Mouse (Mus musculus): ENCODE measurements around the gene Gm20390. TPM values are rescaled to one million over a fixed set of nuclear protein-coding genes. Genes with fewer than 3 reads are reported as not detected.

Gm20390 gene
- polyA plus RNA-seq (2015; fragmentation: Nextera tagmentation; extraction: Ambion mirVana): 348 and 383 TPM in 2 replicates

GRCm38 (mm10) chr11:93968005-93968847 lies at the start of gene Gm20390, which contains the start of gene Nme1:
TSS of gene Gm20390 (minus strand) at chr11:93968293.
TSS of gene Nme1 (minus strand) at chr11:93968521.
- peak; percentile 99 for DNase-seq (ENCODE audit: low spot score)

GRCm38 (mm10) chr11:94003346-94003745 lies 35.3 kb upstream of the Gm20390 start:
- no peak for DNase-seq (ENCODE audit: low spot score)

GRCm38 (mm10) chr11:93999276-93999675 lies 31.2 kb upstream of the Gm20390 start:
- no peak for DNase-seq (ENCODE audit: low spot score)

- DNase-seq (ENCODE audit: low spot score): peak; percentile 25
Measured at GRCm38 (mm10) chr11:93997141-93997775, 29.2 kb upstream of the Gm20390 start.

GRCm38 (mm10) chr11:93996306-93997140 lies 28.4 kb upstream of the Gm20390 start:
- DNase-seq (ENCODE audit: low spot score): peak; percentile 46

GRCm38 (mm10) chr11:93995720-93996305 lies 27.7 kb upstream of the Gm20390 start, which contains the start of gene Spag9:
TSS of gene Spag9 (plus strand) at chr11:93996091.
- DNase-seq (ENCODE audit: low spot score): peak; percentile 96

GRCm38 (mm10) chr11:93995111-93995719 lies 27.1 kb upstream of the Gm20390 start:
- peak; percentile 60 for DNase-seq (ENCODE audit: low spot score)

GRCm38 (mm10) chr11:93994531-93994930 lies 26.4 kb upstream of the Gm20390 start:
- no peak for DNase-seq (ENCODE audit: low spot score)

- no peak for DNase-seq (ENCODE audit: low spot score)
Measured at GRCm38 (mm10) chr11:93988328-93989062, 20.4 kb upstream of the Gm20390 start.

- no peak for DNase-seq (ENCODE audit: low spot score)
Measured at GRCm38 (mm10) chr11:93987625-93988327, 19.7 kb upstream of the Gm20390 start.

GRCm38 (mm10) chr11:93987026-93987425 lies 18.9 kb upstream of the Gm20390 start:
- DNase-seq (ENCODE audit: low spot score): no peak

- DNase-seq (ENCODE audit: low spot score): no peak
Measured at GRCm38 (mm10) chr11:93986298-93986697, 18.2 kb upstream of the Gm20390 start.

- no peak for DNase-seq (ENCODE audit: low spot score)
Measured at GRCm38 (mm10) chr11:93985265-93985664, 17.2 kb upstream of the Gm20390 start.

- DNase-seq (ENCODE audit: low spot score): no peak
Measured at GRCm38 (mm10) chr11:93984619-93985018, 16.5 kb upstream of the Gm20390 start.

GRCm38 (mm10) chr11:93979502-93980049 lies 11.5 kb upstream of the Gm20390 start:
- no peak for DNase-seq (ENCODE audit: low spot score)

- DNase-seq (ENCODE audit: low spot score): no peak
Measured at GRCm38 (mm10) chr11:93972951-93973350, 4.9 kb upstream of the Gm20390 start.

GRCm38 (mm10) chr11:93969799-93970198 lies 1.7 kb upstream of the Gm20390 start:
- no peak for DNase-seq (ENCODE audit: low spot score)

GRCm38 (mm10) chr11:93969171-93969570 lies 1.1 kb upstream of the Gm20390 start:
- no peak for DNase-seq (ENCODE audit: low spot score)

- DNase-seq (ENCODE audit: low spot score): no peak
Measured at GRCm38 (mm10) chr11:93968848-93969128, 695 bp upstream of the Gm20390 start.

All from thymus, postnatal 0 days (tissue).